Mouse (Mus musculus) liver, embryonic 16.5 days (tissue): ENCODE measurements around the gene Tubal3. TPM values are rescaled to one million over a fixed set of nuclear protein-coding genes. Genes with fewer than 3 reads are reported as not detected.

ENCODE experiments used
- ATAC-seq: fragments of 200-750 bp; cut with Nextera tagmentation; 2 replicates; pipeline ENCODE4 v1.8.0; 2017; ENCODE audit warnings: low read depth, mild to moderate bottlenecking, moderate number of reproducible peaks, moderate library complexity
- H3K27ac ChIP-seq: fragments of 300-500 bp; sonication (generic); 2 replicates; pipeline ENCODE4 v1.5.1; 2014; ENCODE audit warnings: mild to moderate bottlenecking, low read length
- H3K27me3 ChIP-seq: fragments of 300-500 bp; sonication (generic); 2 replicates; pipeline ENCODE4 v1.6.1; 2014; ENCODE audit warnings: low read depth, low read length, mixed read lengths; ENCODE audit not compliant: control insufficient read depth, insufficient read depth
- H3K36me3 ChIP-seq: fragments of 300-500 bp; sonication (generic); 2 replicates; pipeline ENCODE4 v1.6.1; 2014; ENCODE audit warnings: mild to moderate bottlenecking; ENCODE audit not compliant: control insufficient read depth, insufficient read depth
- H3K4me1 ChIP-seq: fragments of 300-500 bp; sonication (generic); 2 replicates; pipeline ENCODE4 v1.6.1; 2014; ENCODE audit warnings: low read depth, low read length, mixed read lengths; ENCODE audit not compliant: control insufficient read depth
- H3K4me2 ChIP-seq: fragments of 300-500 bp; sonication (generic); 2 replicates; pipeline ENCODE4 v1.6.1; 2014; ENCODE audit warnings: low read depth, low read length, mixed read lengths
- H3K4me3 ChIP-seq: fragments of 300-500 bp; sonication (generic); 2 replicates; pipeline ENCODE4 v1.5.1; 2014; ENCODE audit warnings: low read depth, mild to moderate bottlenecking, low read length
- H3K9ac ChIP-seq: fragments of 300-500 bp; sonication (generic); 2 replicates; pipeline ENCODE4 v1.6.1; 2014; ENCODE audit warnings: low read depth, low read length
- H3K9me3 ChIP-seq: fragments of 300-500 bp; sonication (generic); replicated peaks from 2 replicates; pipeline ENCODE4 v1.6.1; 2016; ENCODE audit warnings: low read length; ENCODE audit not compliant: control insufficient read depth
- WGBS: fragments of 180-500 bp; shearing (Covaris S2); extraction: QIAGEN DNeasy Blood & Tissue Kit; methylation state at CpG from one replicate; pipeline ENCODE4 v1.1.7; 2014; ENCODE audit not compliant: insufficient replicate concordance; 5-methylcytosine and 5-hydroxymethylcytosine counted together
- microRNA-seq: library from miRNA; unstranded; fragments of <30 nt; microRNA quantifications from one replicate; pipeline ENCODE4, GENCODE M21; 2016
- polyA plus RNA-seq: library from polyadenylated mRNA; unstranded; fragments of >200 nt; fragmentation: Nextera tagmentation; extraction: Ambion mirVana; gene quantifications from 2 replicates; pipeline ENCODE4 v1.2.1, GENCODE M21; 2015

The Tubal3 gene
- polyA plus RNA-seq, 1 experiment from 2014 or later, result 0.30 TPM

DNA sequence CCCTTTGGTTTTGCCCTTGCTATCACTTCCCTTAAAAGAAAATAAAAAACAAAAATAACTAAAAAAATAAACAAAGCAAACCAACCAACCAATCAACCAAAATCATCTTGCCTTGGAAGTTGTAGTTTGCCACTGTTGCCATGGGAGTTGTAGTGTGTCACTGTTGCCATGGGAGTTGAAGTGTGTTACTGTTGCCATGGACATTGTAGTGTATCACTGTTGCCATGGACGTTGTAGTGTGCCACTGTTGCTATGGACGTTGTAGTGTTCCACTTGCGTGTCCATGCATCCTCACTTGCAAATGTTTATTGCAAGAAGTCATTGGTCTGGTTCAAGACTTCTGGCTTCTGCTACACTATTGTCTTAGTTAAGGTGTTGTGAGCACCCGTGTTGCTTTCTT, 29.2 kb downstream of the Tubal3 start:
- Histone ChIP-seq H3K9me3 (no peaks in the 10 kb centered on the region), H3K27me3 (no peaks in the 10 kb centered on the region), H3K4me2 (no peak overlapping the region), H3K4me1 (no peaks in the 10 kb centered on the region), H3K4me3 (no peak overlapping the region), H3K36me3 (no peaks in the 10 kb centered on the region), H3K9ac (no peak overlapping the region), H3K27ac (no peak overlapping the region)
- WGBS, result 64% methylated on average over 4 of the region's 4 CpGs
- ATAC-seq, result no peak

- no peaks in the 10 kb centered on the region for H3K9me3 ChIP-seq
- H3K4me3 ChIP-seq, result no peak overlapping the region
- H3K4me2 ChIP-seq, result no peak overlapping the region
These were observed 31.4 kb downstream of the Tubal3 start for GRCm38 (mm10) chr13:3949477-3949876.

DNA sequence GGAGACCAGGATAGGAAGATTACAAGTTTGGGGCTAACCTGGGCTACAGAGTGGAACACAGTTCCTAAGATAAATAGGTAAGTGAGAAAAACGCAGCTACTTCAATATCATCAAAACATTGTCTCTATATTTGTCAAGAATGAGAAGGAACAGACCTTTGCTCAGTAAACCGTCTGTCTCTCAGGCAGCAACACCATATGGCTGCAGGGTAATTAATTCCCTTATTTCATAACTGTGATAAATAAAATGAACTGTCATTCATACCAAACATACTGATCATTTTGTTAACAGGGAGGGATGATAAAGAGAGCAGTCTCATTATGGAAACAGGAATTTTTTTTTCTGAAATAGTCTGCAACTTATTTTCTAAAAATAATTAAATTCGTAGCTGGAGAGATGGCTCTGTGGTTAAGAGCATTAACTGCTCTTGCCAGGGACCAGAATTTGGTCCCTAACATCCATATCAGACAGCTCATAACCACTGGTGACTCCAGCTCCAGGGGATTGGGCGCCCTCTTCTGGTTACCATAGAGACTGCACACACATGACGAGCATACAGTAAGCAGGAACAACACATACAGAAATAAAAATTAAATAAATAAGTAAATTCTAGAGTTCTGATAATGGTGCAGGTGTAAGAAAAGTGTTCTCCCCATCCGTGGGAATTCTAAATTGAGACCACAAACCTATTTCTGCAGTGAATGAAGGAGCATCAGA, 33.3 kb downstream of the Tubal3 start:
- Histone ChIP-seq H3K4me1 (no peaks in the 10 kb centered on the region), H3K27me3 (no peaks in the 10 kb centered on the region), H3K4me2 (no peak overlapping the region), H3K36me3 (no peaks in the 10 kb centered on the region), H3K27ac (no peak overlapping the region), H3K4me3 (no peak overlapping the region), H3K9me3 (no peaks in the 10 kb centered on the region), H3K9ac (no peak overlapping the region)
- WGBS, result 53% methylated on average over 6 of the region's 6 CpGs
- no peak for ATAC-seq

More at GRCm38 (mm10) chr13:3949477-3949876, 31.4 kb downstream of the Tubal3 start:
- Histone ChIP-seq H3K4me1 (no peaks in the 10 kb centered on the region), H3K9ac (no peak overlapping the region), H3K27ac (no peak overlapping the region), H3K36me3 (no peaks in the 10 kb centered on the region), H3K27me3 (no peaks in the 10 kb centered on the region)
- no peak for ATAC-seq
- 60% methylated on average over 4 of the region's 4 CpGs for WGBS

- Histone ChIP-seq H3K4me1 (no peaks in the 10 kb centered on the region), H3K36me3 (no peaks in the 10 kb centered on the region), H3K9me3 (no peaks in the 10 kb centered on the region), H3K4me3 (no peak overlapping the region), H3K27me3 (no peaks in the 10 kb centered on the region), H3K9ac (no peak overlapping the region), H3K27ac (no peak overlapping the region), H3K4me2 (no peak overlapping the region)
- no peak for ATAC-seq
- WGBS, result 50% methylated on average over 4 of the region's 4 CpGs
These were observed 50.8 kb downstream of the Tubal3 start for GRCm38 (mm10) chr13:3968849-3969248.

Small RNA genes within 50 kb of the gene (microRNA-seq; reads per million reads assigned to microRNA genes)
- gene Gm22460, result not detected

Other genes with a start within 250 kb of the Tubal3 start
- not detected in 2 replicates for gene Calml3, start 114.0 kb upstream of the Tubal3 start, polyA plus RNA-seq
- not detected in 2 replicates for gene Calm4, start 80.5 kb upstream of the Tubal3 start, polyA plus RNA-seq
- not detected in 2 replicates for gene Calm5, start 64.1 kb upstream of the Tubal3 start, polyA plus RNA-seq
- 57.6 and 59.3 TPM in 2 replicates for gene Net1, start 54 bp upstream of the Tubal3 start, polyA plus RNA-seq
- gene Ucn3, start 27.1 kb downstream of the Tubal3 start, polyA plus RNA-seq, result not detected in 2 replicates
- 12.4 and 16.4 TPM in 2 replicates for gene Akr1c14, start 130.7 kb downstream of the Tubal3 start, polyA plus RNA-seq
- gene Akr1c18, start 232.4 kb downstream of the Tubal3 start, polyA plus RNA-seq, result 0.92 and 1.1 TPM in 2 replicates